Mouse (Mus musculus) ES-Bruce4 (cell line): ENCODE measurements at regions not wholly inside any gene's neighbourhood (a gene's known extent, or its start where the extent isn't known, plus 50 kb on each side); places are given as distances from the start of the nearest gene placed in this dataset.

Experiments used
- CTCF ChIP-seq: IDR thresholded peaks from one replicate; pipeline ENCODE4 v1.8.1; 2011; ENCODE audit warnings: low read depth, low read length
- POLR2A ChIP-seq: IDR thresholded peaks from one replicate; pipeline ENCODE4 v1.8.1; 2011; ENCODE audit warnings: low read length; ENCODE audit not compliant: insufficient read depth

DNA sequence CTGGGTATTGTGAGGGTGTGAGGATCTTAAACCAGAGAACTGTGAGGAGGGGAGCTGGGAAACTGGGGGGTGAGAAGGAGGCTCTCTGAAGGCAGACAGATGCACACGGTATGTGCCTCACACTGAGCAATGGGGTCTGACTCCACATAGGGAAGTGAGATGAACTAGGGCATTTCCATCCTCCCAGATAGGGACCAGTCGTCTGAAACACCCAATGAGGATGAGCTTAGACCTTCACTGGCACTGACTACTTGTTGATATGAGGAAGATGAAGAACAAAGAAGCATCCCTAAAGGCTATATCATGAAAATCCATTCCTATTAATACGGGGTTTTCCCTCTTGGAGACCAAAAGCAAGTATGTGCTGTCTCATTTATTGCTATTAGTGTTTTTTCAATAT lies 115.3 kb downstream of the Cxcl12 start:
- TF ChIP-seq POLR2A = no peak
- TF ChIP-seq CTCF = no peak
